Mouse (Mus musculus) lung, postnatal 25 days (tissue): ENCODE results near the gene Trak2.
"Not testable (repeated sequence)": the region's sequence is repeated elsewhere in the genome, so short reads cannot be mapped to it uniquely, and the experiment has no call there.

Experiments used
- DNase-seq: peaks from one replicate; pipeline ENCODE4 v3.0.0; 2022; ENCODE audit warnings: low spot score

The Trak2 gene

DNA sequence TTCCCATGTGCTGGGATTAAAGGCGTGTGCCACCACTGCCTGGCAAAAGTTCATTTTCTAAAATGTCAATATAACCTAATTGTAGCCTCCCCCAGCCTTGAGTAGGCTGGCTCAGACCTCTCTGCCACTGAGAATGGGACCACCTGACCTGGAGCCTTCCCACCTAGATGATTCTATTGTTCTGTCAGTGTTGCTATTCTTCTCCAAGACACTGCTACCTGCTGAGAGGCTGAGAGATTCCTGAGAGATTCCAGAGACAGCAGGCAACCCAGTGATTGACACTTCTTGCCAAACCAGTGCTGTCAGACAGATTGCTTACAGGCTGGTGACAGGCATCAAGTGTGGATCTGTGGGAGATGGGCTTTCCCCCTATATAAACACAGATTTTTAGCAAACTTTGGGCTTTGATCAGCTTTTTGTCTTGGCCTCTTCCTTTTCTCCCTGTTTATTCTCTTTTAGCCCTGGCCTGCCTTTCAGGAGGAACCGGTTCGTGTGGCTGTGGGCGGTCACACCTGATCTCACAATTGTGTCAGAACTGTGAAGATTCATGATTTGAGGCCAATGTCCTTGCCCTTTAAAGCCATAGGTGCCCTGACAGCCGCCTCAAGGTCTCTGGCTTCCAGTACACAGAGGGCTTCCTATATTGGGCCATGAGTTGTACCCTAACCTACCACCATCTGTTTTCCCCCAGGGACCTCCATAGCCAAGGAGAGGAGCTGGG, 83.2 kb downstream of the Trak2 start:
- peak; percentile 18 for DNase-seq

DNA sequence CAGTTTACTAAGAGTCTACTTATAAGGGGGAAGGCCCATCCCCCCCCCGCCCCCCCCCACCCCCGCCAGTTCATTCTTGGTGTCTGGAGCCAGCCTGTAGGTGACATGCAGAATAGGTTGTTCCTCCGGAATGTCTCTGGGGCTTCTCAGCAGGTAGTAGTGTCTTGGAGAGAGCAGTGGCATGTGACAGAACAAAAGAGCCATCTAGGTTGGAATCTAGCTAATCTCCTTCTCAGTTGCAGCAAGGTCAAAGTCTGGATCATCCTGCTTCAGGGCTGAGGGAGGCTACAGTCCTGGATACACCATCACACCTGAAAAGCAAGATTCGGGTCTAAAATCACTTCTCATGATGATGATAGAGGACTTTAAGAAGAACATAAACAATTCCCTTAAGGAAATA, 87.6 kb downstream of the Trak2 start:
- no peak for DNase-seq

DNA sequence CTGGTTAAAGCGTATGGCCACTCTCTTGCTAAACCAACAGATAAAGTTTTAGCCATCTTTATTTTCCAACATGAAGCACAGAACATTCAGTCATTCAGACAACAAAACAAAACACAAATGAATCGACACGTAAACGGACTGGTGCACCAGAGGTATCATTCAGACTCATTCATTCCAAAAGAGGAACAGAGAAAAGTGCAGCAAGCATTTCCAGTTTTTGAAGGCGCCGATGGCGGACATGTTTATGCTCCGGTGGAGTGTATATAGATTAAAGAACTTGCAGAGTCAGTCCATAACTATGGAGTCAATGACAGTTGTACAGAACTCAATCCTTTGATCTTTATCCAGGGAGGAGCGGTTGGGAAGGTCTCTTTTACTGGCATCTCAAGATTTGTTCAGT, 90.0 kb downstream of the Trak2 start:
- not testable (repeated sequence) for DNase-seq

DNA sequence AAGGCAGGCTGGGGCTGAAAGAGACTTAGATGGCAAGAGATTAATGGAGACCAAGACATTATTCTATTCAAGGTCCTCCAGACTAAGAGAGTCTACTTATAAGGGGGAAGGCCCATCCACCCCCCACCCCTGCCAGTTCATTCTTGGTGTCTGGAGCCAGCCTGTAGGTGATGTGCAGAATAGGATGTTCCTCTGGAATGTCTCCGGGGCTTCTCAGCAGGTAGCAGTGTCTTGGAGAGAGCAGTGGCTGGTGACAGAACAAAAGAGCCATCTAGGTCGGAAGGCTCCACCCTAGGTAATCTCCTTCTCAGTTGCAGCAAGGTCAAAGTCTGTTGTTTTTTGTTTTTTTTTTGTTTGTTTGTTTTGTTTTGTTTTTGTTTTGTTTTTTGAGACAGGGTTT, 93.9 kb downstream of the Trak2 start:
- DNase-seq: not testable (repeated sequence)

DNA sequence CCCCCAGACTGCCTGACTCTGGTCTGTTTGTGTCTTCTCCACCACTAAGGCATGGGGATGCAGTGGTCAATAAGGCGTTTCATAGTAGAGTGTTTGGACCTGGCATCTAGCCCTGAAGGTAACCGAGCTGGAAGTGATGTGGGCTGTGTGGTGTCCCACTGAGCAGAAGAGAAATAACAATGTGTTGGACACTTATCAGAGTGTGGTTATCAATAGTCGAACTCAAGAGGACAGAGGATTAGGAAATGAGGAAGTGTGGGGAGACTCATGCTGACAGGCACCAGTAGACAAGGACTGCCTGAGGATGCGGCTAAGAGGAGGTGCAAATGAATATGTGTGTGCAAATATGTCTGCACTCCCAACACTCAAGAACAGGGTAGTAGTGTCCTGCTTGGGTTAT, 96.7 kb downstream of the Trak2 start:
- not testable (repeated sequence) for DNase-seq

DNA sequence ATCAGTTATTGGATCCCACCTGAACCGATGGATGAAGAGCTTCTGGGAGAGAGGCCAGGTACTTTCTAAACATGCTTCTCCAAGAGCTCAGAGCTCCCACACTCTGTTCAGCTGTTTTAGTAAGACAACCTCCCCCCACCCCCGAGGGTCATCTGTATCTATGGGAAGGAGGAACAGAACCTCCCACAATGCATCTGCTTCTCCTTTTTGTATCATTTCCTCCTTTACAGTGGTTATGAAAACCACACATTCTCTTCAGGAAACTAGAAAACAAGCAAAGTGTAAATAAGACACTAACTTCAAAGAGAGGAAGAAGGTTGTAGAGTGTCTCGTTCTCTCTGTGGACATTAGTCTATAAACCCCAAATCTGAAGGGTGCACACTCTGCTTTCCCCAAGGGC, 112.6 kb downstream of the Trak2 start:
- not testable (repeated sequence) for DNase-seq

DNA sequence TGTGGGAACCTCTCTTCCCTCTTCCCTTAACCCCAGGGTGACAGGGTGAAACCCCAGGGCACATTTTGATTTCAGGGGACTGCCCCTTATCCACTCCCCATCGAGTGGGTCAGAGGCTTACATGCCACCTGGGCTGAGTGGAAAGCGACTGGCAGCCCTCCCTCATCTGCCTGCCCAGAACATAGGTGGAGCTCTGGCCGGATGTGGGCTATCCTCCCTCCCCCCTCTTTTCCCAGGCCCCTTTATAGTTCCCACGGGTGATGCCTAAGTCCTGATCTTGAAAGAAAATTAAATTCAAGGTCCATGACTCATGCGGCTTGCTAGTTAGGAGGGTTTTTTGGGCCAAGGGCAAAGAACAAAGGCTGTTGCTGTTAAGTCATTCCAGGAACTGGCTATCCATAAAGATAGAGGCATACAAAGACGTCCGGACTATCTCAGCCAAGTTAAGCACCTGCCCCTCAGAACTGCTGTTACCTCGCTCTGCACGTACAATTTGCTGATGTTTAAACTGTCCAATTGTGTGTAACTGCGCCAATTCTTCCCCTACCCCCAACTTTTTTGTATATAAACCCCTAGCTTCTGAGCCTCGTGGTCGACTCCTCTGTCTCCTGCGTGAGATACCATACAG, 113.4 kb downstream of the Trak2 start:
- DNase-seq: peak; percentile 36

DNA sequence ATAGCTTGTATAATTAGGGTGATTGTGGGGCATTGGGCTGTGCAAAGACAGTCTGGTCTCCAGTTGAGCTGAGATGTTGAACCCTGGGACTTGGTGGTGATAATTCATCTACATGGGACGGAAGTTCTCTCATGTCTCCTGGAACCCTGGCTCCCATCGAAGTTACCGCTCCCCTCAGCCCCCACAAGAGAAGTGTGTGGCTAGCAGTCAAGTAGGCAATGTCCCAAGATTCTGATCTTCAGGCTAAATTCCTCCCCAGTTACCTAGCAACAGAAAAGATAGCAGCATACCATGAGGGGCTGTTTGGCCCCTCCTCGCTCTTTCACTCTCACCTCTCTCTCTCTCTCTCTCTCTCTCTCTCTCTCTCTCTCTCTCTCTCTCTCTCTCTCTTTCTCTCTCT, 114.1 kb downstream of the Trak2 start:
- DNase-seq: not testable (repeated sequence)

DNA sequence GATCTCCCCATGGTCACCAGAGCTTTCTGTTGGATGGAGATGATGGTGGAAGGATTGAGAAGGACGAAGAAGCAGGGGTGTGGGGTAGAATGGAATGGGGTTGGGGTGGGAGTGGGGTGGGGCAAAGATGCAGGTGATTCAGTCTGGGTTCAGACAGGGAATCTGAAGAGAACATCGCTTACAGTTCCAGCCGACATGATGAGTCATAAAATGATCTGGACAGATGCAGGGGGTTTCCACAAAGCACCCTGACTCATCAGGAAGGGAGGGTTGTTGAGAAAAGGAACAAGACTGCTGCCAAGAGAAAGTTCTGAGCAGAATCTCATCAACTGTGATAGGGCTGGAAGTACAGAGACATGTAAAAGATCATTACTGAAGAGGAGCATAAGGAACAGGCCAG, 116.4 kb downstream of the Trak2 start:
- not testable (repeated sequence) for DNase-seq
